ENCODE assay signal across 22 mouse cellular contexts in the genomic region with DNA sequence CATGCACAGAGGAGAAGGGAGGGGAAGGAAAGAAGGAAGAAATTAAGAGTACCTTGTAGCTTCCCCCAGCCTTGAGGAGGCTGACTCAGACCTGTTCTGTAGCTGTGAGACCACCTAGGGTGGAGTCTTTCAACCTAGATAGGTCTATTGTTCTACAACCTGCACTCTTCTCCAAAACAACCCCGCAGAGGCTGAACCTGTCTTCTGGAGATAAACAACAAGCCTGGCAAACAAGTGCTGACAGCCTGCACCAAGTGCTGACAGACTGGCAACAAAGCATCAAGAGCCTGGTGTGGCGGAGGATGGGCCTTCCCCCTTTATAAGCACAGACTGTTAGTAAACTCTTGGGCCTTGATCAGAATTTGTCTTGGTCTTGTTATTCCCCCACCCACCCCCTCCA. TPM values are rescaled to one million over a fixed set of nuclear protein-coding genes. Genes with fewer than 3 reads are reported as not detected.
DNase-seq lines count a peak whose midpoint lies in the region; ATAC-seq and TF ChIP-seq lines count a peak whose summit lies in the region.
"Had no signal": no experiment of that assay in that cellular context is flagged by ENCODE, and none has a peak within 500 bp of the region (broad histone marks: within the 10 kb centered on the region; RNA-seq: fewer than 3 reads in every experiment).

No protein-coding gene starts in this region.

- peaks cover 6% of the 10 kb centered on the region; the same call in 1 of the 2 replicates for H3K4me1 ChIP-seq in cerebellum, adult 2 months (ENCODE audit: control insufficient read depth, insufficient read depth, low read length)
- no peaks in the 10 kb centered on the region for H3K4me1 ChIP-seq in hindbrain, postnatal 0 days (ENCODE audit: insufficient read depth, low read length)
- H3K4me1 ChIP-seq in hindbrain, embryonic 14.5 days (replicated peaks; ENCODE audit: control insufficient read depth, insufficient read depth, low read length): no peaks in the 10 kb centered on the region
- H3K4me1 ChIP-seq: embryonic facial prominence, embryonic 13.5 days; forebrain, embryonic 12.5 days; hindbrain, embryonic 10.5 days; hindbrain, embryonic 15.5 days had no signal

- no peak overlapping the region for H3K9ac ChIP-seq in hindbrain, postnatal 0 days (replicated peaks; ENCODE audit: low read length)
- no peak overlapping the region for H3K9ac ChIP-seq in hindbrain, embryonic 14.5 days
- H3K9ac ChIP-seq: embryonic facial prominence, embryonic 13.5 days; forebrain, embryonic 12.5 days; heart, embryonic 12.5 days; hindbrain, embryonic 15.5 days had no signal

- peak overlapping the region; percentile 50; the same call in 1 of the 2 replicates for H3K27ac ChIP-seq in cerebellum, adult 2 months (ENCODE audit: insufficient read depth, low read length)
- H3K27ac ChIP-seq in hindbrain, postnatal 0 days: 0 out of 2 replicates have a peak overlapping the region, but pooled peaks have one; percentile 12
- no peak overlapping the region for H3K27ac ChIP-seq in hindbrain, embryonic 14.5 days
- H3K27ac ChIP-seq: embryonic facial prominence, embryonic 13.5 days; forebrain, embryonic 12.5 days; heart, adult 2 months; hindbrain, embryonic 10.5 days; hindbrain, embryonic 15.5 days had no signal

- 34% methylated on average over 2 of the region's 2 CpGs for WGBS in cerebellum, adult 2 months
- 62% methylated on average over 2 of the region's 2 CpGs for whole genome bisulfite sequencing in hindbrain, postnatal 0 days
- WGBS in hindbrain, embryonic 14.5 days: 79% methylated on average over 2 of the region's 2 CpGs

- TF ChIP-seq CTCF in cerebellum, adult 2 months (IDR thresholded peaks at IDR 0.05; ENCODE audit: borderline replicate concordance, insufficient read depth, low read depth, low read length): no peak
- no peak for TF ChIP-seq CTCF in hindbrain, postnatal 0 days (IDR thresholded peaks at IDR 0.05; ENCODE audit: low read depth)

- DNase-seq in cerebellum, adult 2 months: peak; percentile 14 to 18
- DNase-seq in cerebellum, adult 11 months: no peak
- DNase-seq in cerebellum, postnatal 14 days: peak; percentile 44 to 47
- DNase-seq in cerebellum, postnatal 4 days (ENCODE audit: low spot score in 2 of 2): no peak
- no peak for DNase-seq in hindbrain, postnatal 0 days (ENCODE audit: low spot score)
- DNase-seq in hindbrain, embryonic 14.5 days (ENCODE audit: low spot score): no peak
- peak; percentile 51 for DNase-seq in brain, adult 2 months (ENCODE audit: low read depth, low spot score)
- no peak for DNase-seq in urinary bladder, adult 2 months (ENCODE audit: low spot score)
- DNase-seq: adrenal gland, postnatal 10 days; gastrocnemius, postnatal 10 days; heart, adult 2 months; kidney, adult 8-10 months had no signal

- H3K4me3 ChIP-seq in cerebellum, adult 2 months (replicated peaks; ENCODE audit: insufficient read depth, low read depth, low read length): no peak overlapping the region
- no peak overlapping the region for H3K4me3 ChIP-seq in hindbrain, postnatal 0 days (ENCODE audit: low read length)
- H3K4me3 ChIP-seq in hindbrain, embryonic 14.5 days (replicated peaks; ENCODE audit: low read length): no peak overlapping the region
- H3K4me3 ChIP-seq: embryonic facial prominence, embryonic 13.5 days; forebrain, embryonic 12.5 days; heart, adult 2 months; heart, embryonic 12.5 days; hindbrain, embryonic 10.5 days; hindbrain, embryonic 15.5 days had no signal

- H3K9me3 ChIP-seq in hindbrain, postnatal 0 days (ENCODE audit: low read length): no peaks in the 10 kb centered on the region
- peaks cover 14% of the 10 kb centered on the region; the same call in 1 of the 2 replicates for H3K9me3 ChIP-seq in hindbrain, embryonic 14.5 days (ENCODE audit: control insufficient read depth, low read length)
- H3K9me3 ChIP-seq: hindbrain, embryonic 15.5 days had no signal

- no peaks in the 10 kb centered on the region for H3K36me3 ChIP-seq in hindbrain, postnatal 0 days (ENCODE audit: insufficient read depth, low read length)
- no peaks in the 10 kb centered on the region for H3K36me3 ChIP-seq in hindbrain, embryonic 14.5 days (replicated peaks; ENCODE audit: control insufficient read depth, insufficient read depth)
- H3K36me3 ChIP-seq: embryonic facial prominence, embryonic 13.5 days; forebrain, embryonic 12.5 days; heart, embryonic 12.5 days; hindbrain, embryonic 10.5 days; hindbrain, embryonic 15.5 days had no signal

- no peak overlapping the region for H3K4me2 ChIP-seq in hindbrain, postnatal 0 days (ENCODE audit: low read depth, low read length)
- no peak overlapping the region for H3K4me2 ChIP-seq in hindbrain, embryonic 14.5 days (replicated peaks)
- H3K4me2 ChIP-seq: embryonic facial prominence, embryonic 13.5 days; forebrain, embryonic 12.5 days; heart, embryonic 12.5 days; hindbrain, embryonic 15.5 days had no signal

- H3K27me3 ChIP-seq in cerebellum, adult 2 months (ENCODE audit: control insufficient read depth, insufficient read depth, low read length): no peaks in the 10 kb centered on the region
- H3K27me3 ChIP-seq in hindbrain, postnatal 0 days (ENCODE audit: insufficient read depth, low read length): no peaks in the 10 kb centered on the region
- H3K27me3 ChIP-seq in hindbrain, embryonic 14.5 days (ENCODE audit: control insufficient read depth, insufficient read depth, low read length): no peaks in the 10 kb centered on the region
- H3K27me3 ChIP-seq: embryonic facial prominence, embryonic 13.5 days; forebrain, embryonic 12.5 days; heart, embryonic 12.5 days; hindbrain, embryonic 15.5 days had no signal

- TF ChIP-seq POLR2A in cerebellum, adult 2 months (IDR thresholded peaks at IDR 0.05; ENCODE audit: borderline replicate concordance, insufficient read depth, low read length): no peak

- peak; percentile 18; the same call in 1 of the 2 replicates for ATAC-seq in hindbrain, postnatal 0 days
- ATAC-seq in hindbrain, embryonic 14.5 days (ENCODE audit: low FRiP score): no peak
- ATAC-seq: inflammation-experienced regulatory T-cells, adult 6 months; intestine, postnatal 0 days had no signal

RNA-seq across cellular contexts. Expression of a gene that starts 23.5 kb away (rescaled TPM):
- 533 and 557 TPM in 2 replicates for polyA plus RNA-seq in cerebellum, adult 2 months (2012; rRNA removed)
- total RNA-seq in hindbrain, postnatal 0 days (2014; rRNA removed): 329 and 336 TPM in 2 replicates
- polyA plus RNA-seq in hindbrain, postnatal 0 days (2015; fragmentation: Nextera tagmentation; extraction: Ambion mirVana): 244 and 253 TPM in 2 replicates
- polyA plus RNA-seq in hindbrain, embryonic 14.5 days (2014; fragmentation: Nextera tagmentation; extraction: Ambion mirVana): 124 and 127 TPM in 2 replicates
- 160 and 190 TPM in 2 replicates for polyA plus RNA-seq in urinary bladder, adult 2 months (2012; rRNA removed)

RNA-seq across cellular contexts. Expression of a gene that starts 57.7 kb away (rescaled TPM):
- polyA plus RNA-seq in cerebellum, adult 2 months (2012; rRNA removed): 4.3 and 5.3 TPM in 2 replicates
- total RNA-seq in hindbrain, postnatal 0 days (2014; rRNA removed): 11.8 and 18.8 TPM in 2 replicates
- polyA plus RNA-seq in hindbrain, postnatal 0 days (2015; fragmentation: Nextera tagmentation; extraction: Ambion mirVana): 12.3 and 13.9 TPM in 2 replicates
- 4.8 and 7.5 TPM in 2 replicates for polyA plus RNA-seq in hindbrain, embryonic 14.5 days (2014; fragmentation: Nextera tagmentation; extraction: Ambion mirVana)
- polyA plus RNA-seq in urinary bladder, adult 2 months (2012; rRNA removed): 0.08 and 0.41 TPM in 2 replicates
- total RNA-seq: gastrocnemius, postnatal 10 days; heart, adult 2 months; heart, postnatal 25 days; MEL had no signal
- polyA plus RNA-seq: C2C12; heart, adult 2 months; heart, embryonic 12.5 days had no signal

Comparison
In these comparisons a context has a peak if more than half of its experiments do, and no peak if none do; other contexts are left out.
1. DNase-seq: peak in cerebellum, adult 2 months (2 of 2), cerebellum, postnatal 14 days (2 of 2) and brain, adult 2 months (single experiment); none in cerebellum, adult 11 months (single experiment), cerebellum, postnatal 4 days (0 of 2), hindbrain, postnatal 0 days (single experiment), hindbrain, embryonic 14.5 days (single experiment) and urinary bladder, adult 2 months (single experiment).